9 mouse cellular contexts compared by ENCODE assay signal in genomic region chr2:163718526-163718925, GRCm38 (mm10). TPM values are rescaled to one million over a fixed set of nuclear protein-coding genes. Genes with fewer than 3 reads are reported as not detected.
DNase-seq lines count a peak whose midpoint lies in the region; ATAC-seq and TF ChIP-seq lines count a peak whose summit lies in the region.
"Had no signal": no experiment of that assay in that cellular context is flagged by ENCODE, and none has a peak within 500 bp of the region (broad histone marks: within the 10 kb centered on the region; RNA-seq: fewer than 3 reads in every experiment).

No protein-coding gene starts in this region.

- no peaks in the 10 kb centered on the region for H3K27me3 ChIP-seq in heart, adult 2 months (ENCODE audit: control insufficient read depth, insufficient read depth, low read length)
- no peaks in the 10 kb centered on the region for H3K27me3 ChIP-seq in hindbrain, embryonic 13.5 days
- no peaks in the 10 kb centered on the region for H3K27me3 ChIP-seq in midbrain, embryonic 13.5 days
- H3K27me3 ChIP-seq: neural tube, embryonic 12.5 days had no signal

- no peak for TF ChIP-seq EP300 in heart, adult 2 months (IDR thresholded peaks at IDR 0.05; ENCODE audit: insufficient read depth, low read depth, low read length)

- no peaks in the 10 kb centered on the region for H3K36me3 ChIP-seq in heart, adult 2 months (ENCODE audit: control insufficient read depth, insufficient read depth, low read length)
- peaks cover 9% of the 10 kb centered on the region; the same call in 1 of the 2 replicates for H3K36me3 ChIP-seq in hindbrain, embryonic 13.5 days
- H3K36me3 ChIP-seq in midbrain, embryonic 13.5 days = peaks cover 13% of the 10 kb centered on the region; the same call in 1 of the 2 replicates

- no peaks in the 10 kb centered on the region for H3K9me3 ChIP-seq in hindbrain, embryonic 13.5 days
- H3K9me3 ChIP-seq in midbrain, embryonic 13.5 days = no peaks in the 10 kb centered on the region
- H3K9me3 ChIP-seq: G1E; neural tube, embryonic 12.5 days had no signal

- H3K4me3 ChIP-seq in heart, adult 2 months = no peak overlapping the region
- H3K4me3 ChIP-seq in left cerebral cortex, adult 2 months = no peak overlapping the region
- no peak overlapping the region for H3K4me3 ChIP-seq in hindbrain, embryonic 13.5 days
- H3K4me3 ChIP-seq in midbrain, embryonic 13.5 days (replicated peaks) = no peak overlapping the region
- H3K4me3 ChIP-seq: neural tube, embryonic 12.5 days had no signal

- H3K27ac ChIP-seq in heart, adult 2 months = peak overlapping the region; percentile 60
- H3K27ac ChIP-seq in left cerebral cortex, adult 2 months = peak overlapping the region; percentile 88
- H3K27ac ChIP-seq in hindbrain, embryonic 13.5 days = peak overlapping the region; percentile 5; the same call in 1 of the 2 replicates
- no peak overlapping the region for H3K27ac ChIP-seq in midbrain, embryonic 13.5 days
- H3K27ac ChIP-seq: neural tube, embryonic 12.5 days had no signal

- no peak for TF ChIP-seq POLR2A in heart, adult 2 months (IDR thresholded peaks at IDR 0.05; ENCODE audit: insufficient read depth, low read depth, low read length)

- H3K79me2 ChIP-seq in heart, adult 2 months (replicated peaks; ENCODE audit: control insufficient read depth, insufficient read depth, low read length) = no peaks in the 10 kb centered on the region

- ATAC-seq in hindbrain, embryonic 13.5 days (ENCODE audit: low FRiP score) = no peak
- no peak for ATAC-seq in midbrain, embryonic 13.5 days

- peak in 1 of 2 experiments; percentile 25 for DNase-seq in heart, adult 2 months
- no peak for DNase-seq in heart, postnatal 36 days
- no peak for DNase-seq in left cerebral cortex, adult 2 months (ENCODE audit: extremely low spot score in 1 of 2, low spot score in 2 of 2)
- no peak for DNase-seq in left cerebral cortex, adult 18-20 months (ENCODE audit: low spot score in 2 of 2)
- no peak for DNase-seq in urinary bladder, postnatal 25 days (ENCODE audit: low spot score)

- H3K9ac ChIP-seq in heart, adult 2 months (ENCODE audit: low read depth, low read length) = no peak overlapping the region
- H3K9ac ChIP-seq in hindbrain, embryonic 13.5 days = 0 out of 2 replicates have a peak overlapping the region, but pooled peaks have one; percentile 43
- H3K9ac ChIP-seq in midbrain, embryonic 13.5 days (replicated peaks) = 0 out of 2 replicates have a peak overlapping the region, but pooled peaks have one; percentile 23

- H3K4me1 ChIP-seq in heart, adult 2 months (ENCODE audit: control insufficient read depth, insufficient read depth, low read length) = peaks cover 17% of the 10 kb centered on the region
- peaks cover 49% of the 10 kb centered on the region for H3K4me1 ChIP-seq in hindbrain, embryonic 13.5 days (replicated peaks)
- H3K4me1 ChIP-seq in midbrain, embryonic 13.5 days (replicated peaks) = peaks cover 47% of the 10 kb centered on the region

- WGBS in heart, adult 2 months = 33% methylated on average over 2 of the region's 2 CpGs
- 29% methylated on average over 2 of the region's 2 CpGs for WGBS in hindbrain, embryonic 13.5 days
- 62% methylated on average over 2 of the region's 2 CpGs for WGBS in midbrain, embryonic 13.5 days

- intact Hi-C loops in heart, adult 2 months (cut with DNase I) = loop anchor here (2.0 to 5.0 kb wide), 3 partner anchors 41 to 104 kb away; partner anchors contain the start of genes Ccn5 and Serinc3
- intact Hi-C loops in heart, postnatal 36 days (cut with DNase I) = loop anchor here (2.0 kb wide), 1 partner anchor 74 kb away; the partner anchor contains the start of gene Serinc3
- intact Hi-C loops in left cerebral cortex, adult 2 months (cut with DNase I) = loop anchor here (2.0 kb wide), 2 partner anchors 34 to 74 kb away; partner anchors contain the start of gene Serinc3

- TF ChIP-seq CTCF in heart, adult 2 months (IDR thresholded peaks at IDR 0.05) = no peak
- no peak for TF ChIP-seq CTCF in left cerebral cortex, adult 2 months (IDR thresholded peaks at IDR 0.05)

- H3K4me2 ChIP-seq in hindbrain, embryonic 13.5 days = no peak overlapping the region
- H3K4me2 ChIP-seq in midbrain, embryonic 13.5 days (replicated peaks) = no peak overlapping the region
- H3K4me2 ChIP-seq: neural tube, embryonic 12.5 days had no signal

RNA-seq across cellular contexts. Expression of gene Ada, which starts 31.5 kb away (rescaled TPM):
- 1 to 10 TPM in 1 of 2 experiments, under 1 TPM in 1; 0.65 to 1.0 TPM for total RNA-seq in heart, adult 2 months (2021)
- 0.61 and 1.2 TPM in 2 replicates for polyA plus RNA-seq in heart, adult 2 months (2012; rRNA removed)
- total RNA-seq in heart, postnatal 36 days (2021) = under 1 TPM; 0.60 to 0.64 TPM
- total RNA-seq in left cerebral cortex, adult 2 months (2021) = under 1 TPM; 0.79 to 0.93 TPM
- under 1 TPM; 0.70 to 0.80 TPM for total RNA-seq in left cerebral cortex, adult 18-20 months (2021)
- polyA plus RNA-seq in hindbrain, embryonic 13.5 days (2015; fragmentation: Nextera tagmentation; extraction: Ambion mirVana) = 2.8 and 3.2 TPM in 2 replicates
- 3.4 and 4.6 TPM in 2 replicates for polyA plus RNA-seq in midbrain, embryonic 13.5 days (2015; fragmentation: Nextera tagmentation; extraction: Ambion mirVana)
